Mouse (Mus musculus) olfactory bulb, adult 2 months (tissue): ENCODE measurements around the gene Cald1.

ENCODE experiments used
- CTCF ChIP-seq: fragments of 200-500 bp; IDR thresholded peaks from 2 replicates; pipeline ENCODE4 v1.5.1; 2012; ENCODE audit warnings: low read depth, mild to moderate bottlenecking, low read length, moderate library complexity; ENCODE audit not compliant: insufficient read depth
- POLR2A ChIP-seq: fragments of 200-500 bp; IDR thresholded peaks from 2 replicates; pipeline ENCODE4 v1.6.1; 2012; ENCODE audit warnings: mild to moderate bottlenecking, low read depth, low read length, moderate library complexity; ENCODE audit not compliant: insufficient read depth

DNA sequence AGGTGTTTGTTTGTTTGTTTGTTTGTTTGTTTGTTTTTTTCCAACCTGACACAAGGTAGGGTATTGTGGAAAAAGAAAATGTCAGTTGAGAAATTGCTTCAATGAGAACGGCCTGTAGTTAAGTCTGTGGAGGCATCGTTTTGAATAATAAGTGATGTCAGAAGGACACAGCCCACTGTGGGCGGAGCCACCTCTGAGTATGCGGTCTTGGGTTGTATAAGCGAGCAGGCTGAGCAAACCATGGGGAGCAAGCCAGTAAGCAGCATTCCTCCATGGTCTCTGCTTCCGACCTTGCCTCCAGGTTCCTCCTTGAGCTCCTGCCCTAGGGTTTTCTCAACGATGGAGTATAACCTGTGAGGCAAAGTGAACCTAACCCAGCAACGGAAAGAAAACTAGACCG, 7.6 kb upstream of the Cald1 start:
- TF ChIP-seq CTCF, result no peak
- TF ChIP-seq POLR2A, result no peak
